Mouse (Mus musculus) naive thymus-derived CD4-positive, alpha-beta T cell, adult 2 months (primary cell): ENCODE data around the gene Vmn2r34.
"Not testable (repeated sequence)": the region's sequence is repeated elsewhere in the genome, so short reads cannot be mapped to it uniquely, and the experiment has no call there.

Experiments
- DNase-seq: peaks from one replicate; pipeline ENCODE4 v3.0.0-alpha.2; 2011; ENCODE audit warnings: low read depth

Vmn2r34 gene

DNA sequence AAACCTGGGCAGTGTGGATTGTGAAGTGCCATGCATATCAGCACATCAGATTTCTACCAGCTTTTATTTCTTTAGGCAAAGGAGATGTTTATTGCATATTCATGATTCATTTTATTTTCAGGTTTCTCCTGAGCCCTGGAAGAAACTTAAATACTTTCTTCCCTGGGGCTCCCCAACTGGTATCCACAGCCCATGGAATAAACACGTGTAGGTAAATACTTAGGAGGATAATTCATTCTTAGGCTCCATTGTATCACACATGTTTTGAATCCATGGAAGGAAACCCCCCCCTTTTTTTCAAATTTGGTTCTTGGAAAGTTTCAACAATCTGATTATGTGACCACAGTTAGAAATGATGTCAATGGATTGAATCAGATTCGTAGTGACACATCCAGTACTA, at the start of gene Vmn2r34:
Vmn2r34 (minus strand) TSS at position 101 of the 400 bp plus-strand sequence.
- not testable (repeated sequence) for DNase-seq

DNA sequence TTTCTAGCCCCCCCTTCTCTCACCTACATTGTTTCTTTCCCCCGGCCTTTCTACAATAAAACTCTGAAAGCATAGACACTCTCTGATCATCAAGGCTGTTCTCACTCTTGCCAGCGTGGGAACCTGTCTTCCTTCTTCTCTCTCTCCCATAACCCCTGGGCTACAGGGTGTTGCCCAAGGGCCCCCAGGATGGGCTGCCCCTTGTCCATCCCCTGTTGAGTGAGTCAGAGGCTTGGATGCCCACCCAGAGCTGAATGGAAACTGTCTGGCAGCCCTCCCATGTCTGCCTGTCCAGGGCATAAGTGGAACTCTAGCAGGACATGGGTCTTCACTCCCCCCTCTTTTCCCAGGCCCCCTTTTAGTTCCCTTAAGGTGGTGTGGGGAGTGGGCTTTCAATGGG, 15.3 kb downstream of the Vmn2r34 start:
- not testable (repeated sequence) for DNase-seq
